Mouse (Mus musculus): ENCODE results near the gene Tbc1d2. TPM values are rescaled to one million over a fixed set of nuclear protein-coding genes. Genes with fewer than 3 reads are reported as not detected.

Gene Tbc1d2
- total and polyA plus RNA-seq, 2 experiments from 2014 or later = 0.52 to 1.9 TPM

GRCm38 (mm10) chr4:46617408-46617807 is 32.6 kb downstream of the Tbc1d2 start:
- Histone ChIP-seq H3K4me3 (ENCODE audit: low read depth, low read length) (no peak overlapping the region), H3K4me2 (ENCODE audit: low read depth, low read length, poor library complexity, severe bottlenecking) (no peak overlapping the region), H3K9ac (replicated peaks; ENCODE audit: low read length, poor library complexity, severe bottlenecking) (no peak overlapping the region), H3K4me1 (ENCODE audit: insufficient read depth, low read length) (no peaks in the 10 kb centered on the region), H3K9me3 (ENCODE audit: low read length) (no peaks in the 10 kb centered on the region), H3K36me3 (ENCODE audit: insufficient read depth, low read length) (no peaks in the 10 kb centered on the region), H3K27me3 (ENCODE audit: insufficient read depth, low read length) (no peaks in the 10 kb centered on the region), H3K27ac (ENCODE audit: low read depth, low read length) (no peak overlapping the region)
- peak; percentile 60 for TF ChIP-seq CTCF (IDR thresholded peaks at IDR 0.05)
- DNase-seq (ENCODE audit: low spot score) (no peak), ATAC-seq (ENCODE audit: low FRiP score) (no peak)
- WGBS = 82% methylated on average over 6 of the region's 6 CpGs

GRCm38 (mm10) chr4:46614641-46615040 is 35.4 kb downstream of the Tbc1d2 start:
- H3K4me3 ChIP-seq (ENCODE audit: low read depth, low read length) = no peak overlapping the region
- no peaks in the 10 kb centered on the region for H3K27me3 ChIP-seq (ENCODE audit: insufficient read depth, low read length)
- no peak for TF ChIP-seq CTCF (IDR thresholded peaks at IDR 0.05)
- no peak overlapping the region for H3K9ac ChIP-seq (replicated peaks; ENCODE audit: low read length, poor library complexity, severe bottlenecking)
- H3K4me1 ChIP-seq (ENCODE audit: insufficient read depth, low read length) = 0 out of 2 replicates have a peak, but pooled peaks cover 4% of the 10 kb centered on the region
- ATAC-seq (ENCODE audit: low FRiP score) = no peak
- WGBS = 81% methylated on average over 9 of the region's 9 CpGs
- H3K36me3 ChIP-seq (ENCODE audit: insufficient read depth, low read length) = no peaks in the 10 kb centered on the region
- no peaks in the 10 kb centered on the region for H3K9me3 ChIP-seq (ENCODE audit: low read length)
- H3K4me2 ChIP-seq (ENCODE audit: low read depth, low read length, poor library complexity, severe bottlenecking) = no peak overlapping the region
- no peak overlapping the region for H3K27ac ChIP-seq (ENCODE audit: low read depth, low read length)
- no peak for DNase-seq (ENCODE audit: low spot score)

- H3K27me3 ChIP-seq (ENCODE audit: insufficient read depth, low read length) = no peaks in the 10 kb centered on the region
- no peaks in the 10 kb centered on the region for H3K36me3 ChIP-seq (ENCODE audit: insufficient read depth, low read length)
- H3K4me3 ChIP-seq (ENCODE audit: low read depth, low read length) = no peak overlapping the region
- DNase-seq (ENCODE audit: low spot score) (no peak), ATAC-seq (ENCODE audit: low FRiP score) (no peak)
- no peak overlapping the region for H3K4me2 ChIP-seq (ENCODE audit: low read depth, low read length, poor library complexity, severe bottlenecking)
- no peak overlapping the region for H3K27ac ChIP-seq (ENCODE audit: low read depth, low read length)
- TF ChIP-seq CTCF (IDR thresholded peaks at IDR 0.05) = no peak
- no peaks in the 10 kb centered on the region for H3K9me3 ChIP-seq (ENCODE audit: low read length)
- no peak overlapping the region for H3K9ac ChIP-seq (replicated peaks; ENCODE audit: low read length, poor library complexity, severe bottlenecking)
- WGBS = 69% methylated on average over 12 of the region's 12 CpGs
- 0 out of 2 replicates have a peak, but pooled peaks cover 4% of the 10 kb centered on the region for H3K4me1 ChIP-seq (ENCODE audit: insufficient read depth, low read length)
These were observed 36.4 kb downstream of the Tbc1d2 start for GRCm38 (mm10) chr4:46613618-46614017.

- Histone ChIP-seq H3K9ac (replicated peaks; ENCODE audit: low read length, poor library complexity, severe bottlenecking) (no peak overlapping the region), H3K4me3 (ENCODE audit: low read depth, low read length) (no peak overlapping the region), H3K9me3 (ENCODE audit: low read length) (no peaks in the 10 kb centered on the region), H3K27me3 (ENCODE audit: insufficient read depth, low read length) (no peaks in the 10 kb centered on the region), H3K36me3 (ENCODE audit: insufficient read depth, low read length) (no peaks in the 10 kb centered on the region), H3K4me1 (ENCODE audit: insufficient read depth, low read length) (0 out of 2 replicates have a peak, but pooled peaks cover 4% of the 10 kb centered on the region), H3K4me2 (ENCODE audit: low read depth, low read length, poor library complexity, severe bottlenecking) (no peak overlapping the region), H3K27ac (ENCODE audit: low read depth, low read length) (no peak overlapping the region)
- peak; percentile 100 for TF ChIP-seq CTCF (IDR thresholded peaks at IDR 0.05)
- DNase-seq (ENCODE audit: low spot score) (peak; percentile 90), ATAC-seq (ENCODE audit: low FRiP score) (peak; percentile 57)
- WGBS = 0% methylated on average over 4 of the region's 4 CpGs
These were observed 38.8 kb downstream of the Tbc1d2 start for GRCm38 (mm10) chr4:46611181-46611580.

GRCm38 (mm10) chr4:46607601-46608000 is 42.4 kb downstream of the Tbc1d2 start:
- no peaks in the 10 kb centered on the region for H3K36me3 ChIP-seq (ENCODE audit: insufficient read depth, low read length)
- no peak overlapping the region for H3K9ac ChIP-seq (replicated peaks; ENCODE audit: low read length, poor library complexity, severe bottlenecking)
- H3K4me1 ChIP-seq (ENCODE audit: insufficient read depth, low read length) = 0 out of 2 replicates have a peak, but pooled peaks cover 4% of the 10 kb centered on the region
- no peak for DNase-seq (ENCODE audit: low spot score)
- no peak overlapping the region for H3K4me2 ChIP-seq (ENCODE audit: low read depth, low read length, poor library complexity, severe bottlenecking)
- no peak for TF ChIP-seq CTCF (IDR thresholded peaks at IDR 0.05)
- 80% methylated on average over 3 of the region's 3 CpGs for WGBS
- H3K27me3 ChIP-seq (ENCODE audit: insufficient read depth, low read length) = no peaks in the 10 kb centered on the region
- no peaks in the 10 kb centered on the region for H3K9me3 ChIP-seq (ENCODE audit: low read length)
- ATAC-seq (ENCODE audit: low FRiP score) = no peak
- no peak overlapping the region for H3K4me3 ChIP-seq (ENCODE audit: low read depth, low read length)
- H3K27ac ChIP-seq (ENCODE audit: low read depth, low read length) = no peak overlapping the region

GRCm38 (mm10) chr4:46605451-46605850 is 44.6 kb downstream of the Tbc1d2 start:
- no peak for ATAC-seq (ENCODE audit: low FRiP score)

More at GRCm38 (mm10) chr4:46605451-46605850, 44.6 kb downstream of the Tbc1d2 start:
- Histone ChIP-seq H3K4me1 (ENCODE audit: insufficient read depth, low read length) (peaks cover 2% of the 10 kb centered on the region; the same call in 1 of the 2 replicates), H3K27me3 (ENCODE audit: insufficient read depth, low read length) (no peaks in the 10 kb centered on the region), H3K4me3 (ENCODE audit: low read depth, low read length) (no peak overlapping the region), H3K36me3 (ENCODE audit: insufficient read depth, low read length) (no peaks in the 10 kb centered on the region), H3K9me3 (ENCODE audit: low read length) (no peaks in the 10 kb centered on the region), H3K9ac (replicated peaks; ENCODE audit: low read length, poor library complexity, severe bottlenecking) (no peak overlapping the region), H3K27ac (ENCODE audit: low read depth, low read length) (no peak overlapping the region), H3K4me2 (ENCODE audit: low read depth, low read length, poor library complexity, severe bottlenecking) (no peak overlapping the region)
- no peak for TF ChIP-seq CTCF (IDR thresholded peaks at IDR 0.05)
- 70% methylated on average over 11 of the region's 11 CpGs for WGBS
- DNase-seq (ENCODE audit: low spot score) = no peak

Measured in midbrain, postnatal 0 days (tissue).